Mouse (Mus musculus) large intestine, adult 2 months (tissue): ENCODE measurements around the gene Bicdl1. TPM values are rescaled to one million over a fixed set of nuclear protein-coding genes. Genes with fewer than 3 reads are reported as not detected.
A peak's percentile ranks its signal among the peaks of the same experiment; 100 is the strongest.
"Not testable (repeated sequence)": the region's sequence is repeated elsewhere in the genome, so short reads cannot be mapped to it uniquely, and the experiment has no call there.

Experiments
- DNase-seq: peaks from one replicate; pipeline ENCODE4 v3.0.0-alpha.2; 2012; ENCODE audit warnings: low read depth, low spot score
- WGBS: fragments of 180-500 bp; shearing (Covaris S2); methylation state at CpG from one replicate; pipeline ENCODE4 v1.1.7; 2018; 5-methylcytosine and 5-hydroxymethylcytosine counted together
- polyA plus RNA-seq: library from polyadenylated mRNA; depleted of rRNA; stranded (reverse); fragments of >200 nt; gene quantifications from 2 replicates; pipeline ENCODE4 v1.2.3, GENCODE M21; 2012; rRNA removed

Gene Bicdl1
- polyA plus RNA-seq, result 11.6 and 12.2 TPM in 2 replicates

GRCm38 (mm10) chr5:115731001-115731731 is at the start of gene Bicdl1:
Bicdl1 (minus strand) TSS chr5:115731621.
- DNase-seq, result peak; percentile 31
- 2% methylated on average over 47 of the region's 83 CpGs for WGBS

GRCm38 (mm10) chr5:115776911-115777310 is 45.5 kb upstream of the Bicdl1 start:
- DNase-seq, result no peak
- WGBS, result 70% methylated on average over 4 of the region's 4 CpGs

- WGBS, result 25% methylated on average over 4 of the region's 4 CpGs
These were observed 43.9 kb upstream of the Bicdl1 start for GRCm38 (mm10) chr5:115775350-115775749.

GRCm38 (mm10) chr5:115770048-115770447 is 38.6 kb upstream of the Bicdl1 start:
- WGBS, result 92% methylated on average over 4 of the region's 4 CpGs
- DNase-seq, result no peak

More at GRCm38 (mm10) chr5:115775350-115775749, 43.9 kb upstream of the Bicdl1 start:
- DNase-seq, result no peak

DNA sequence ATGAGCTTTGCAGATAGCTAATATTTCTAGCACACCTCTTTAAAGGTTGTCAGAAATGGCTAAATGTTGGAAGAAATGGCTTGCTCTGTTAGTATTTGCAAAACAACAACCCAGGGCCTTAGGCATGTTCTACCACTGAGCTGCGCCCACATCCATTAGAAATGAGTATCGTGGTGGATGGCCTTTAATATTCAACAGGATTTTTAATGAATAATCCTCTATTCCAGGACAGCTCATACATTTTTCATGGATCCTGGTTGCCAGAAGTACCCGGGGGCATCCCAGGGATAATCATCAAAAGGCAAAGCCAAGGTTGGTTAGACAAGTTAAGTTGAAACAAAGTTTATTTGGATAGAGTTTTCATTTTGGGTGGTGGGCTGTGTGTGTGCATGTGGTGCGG is 37.7 kb upstream of the Bicdl1 start:
- DNase-seq, result no peak
- 94% methylated on average over 4 of the region's 4 CpGs for WGBS

DNA sequence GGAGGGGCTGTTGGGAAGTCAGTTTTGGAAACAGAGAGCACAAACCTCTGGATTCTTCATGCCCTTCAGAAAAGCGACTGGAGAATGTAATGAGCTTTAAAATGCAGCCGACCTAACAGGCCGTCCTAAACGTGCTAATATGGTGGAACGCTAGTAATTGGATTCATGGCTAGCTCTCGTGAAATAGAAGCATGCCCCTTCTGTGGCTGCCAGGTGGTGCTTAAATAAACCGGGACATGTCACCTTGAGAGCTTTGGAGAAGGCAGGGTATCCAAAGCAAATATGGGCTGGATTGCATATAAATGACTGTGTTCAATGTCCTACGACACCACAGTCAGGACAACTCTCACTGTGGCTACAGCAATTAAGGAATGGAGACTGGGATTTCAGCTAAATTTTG is 35.4 kb upstream of the Bicdl1 start:
- no peak for DNase-seq

GRCm38 (mm10) chr5:115763981-115764380 is 32.6 kb upstream of the Bicdl1 start:
- WGBS, result 75% methylated on average over 2 of the region's 2 CpGs
- no peak for DNase-seq

More for the DNA sequence above, 35.4 kb upstream of the Bicdl1 start:
- WGBS, result 60% methylated on average over 8 of the region's 8 CpGs

- DNase-seq, result no peak
- WGBS, result 58% methylated on average over 11 of the region's 11 CpGs
These were observed 29.5 kb upstream of the Bicdl1 start for GRCm38 (mm10) chr5:115760903-115761302.

DNA sequence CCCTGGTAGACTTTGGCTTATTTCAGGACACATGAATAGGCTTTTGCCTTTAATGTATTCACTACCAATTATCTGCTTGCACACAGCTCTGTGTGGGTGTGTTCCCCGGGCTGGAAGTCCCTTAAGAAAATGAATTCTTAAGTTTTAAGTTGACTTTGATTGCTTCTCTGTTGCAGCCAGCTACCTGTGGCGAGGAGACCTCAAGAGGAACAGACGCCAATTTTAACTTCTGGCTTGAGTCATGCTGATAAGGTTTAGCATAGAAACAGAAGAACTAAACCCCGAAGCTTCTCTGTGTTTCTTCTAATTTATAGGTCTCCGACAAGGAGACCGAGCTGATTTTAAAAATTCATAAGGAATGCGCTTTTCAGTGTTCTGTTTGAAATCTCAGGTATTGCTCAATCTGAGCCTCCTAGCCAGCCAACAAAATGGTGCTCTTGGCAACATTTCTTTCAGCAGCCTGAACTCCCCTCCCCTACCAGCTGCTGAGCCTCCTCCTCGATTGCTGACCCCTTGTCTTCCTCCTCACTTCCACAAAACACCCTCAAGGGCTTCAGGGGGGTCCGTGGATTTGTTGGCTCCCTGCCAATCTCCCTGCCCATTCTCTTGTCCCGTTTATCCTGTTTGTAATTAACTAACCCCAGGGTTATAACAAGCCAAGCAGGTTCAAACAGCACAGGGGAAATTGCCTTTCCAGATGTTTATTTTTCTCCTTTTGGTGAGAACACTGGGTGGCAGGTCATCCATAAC is 27.2 kb upstream of the Bicdl1 start:
- DNase-seq, result no peak
- 26% methylated on average over 10 of the region's 10 CpGs for WGBS

GRCm38 (mm10) chr5:115757516-115757915 is 26.1 kb upstream of the Bicdl1 start:
- no peak for DNase-seq
- WGBS, result 87% methylated on average over 8 of the region's 8 CpGs

DNA sequence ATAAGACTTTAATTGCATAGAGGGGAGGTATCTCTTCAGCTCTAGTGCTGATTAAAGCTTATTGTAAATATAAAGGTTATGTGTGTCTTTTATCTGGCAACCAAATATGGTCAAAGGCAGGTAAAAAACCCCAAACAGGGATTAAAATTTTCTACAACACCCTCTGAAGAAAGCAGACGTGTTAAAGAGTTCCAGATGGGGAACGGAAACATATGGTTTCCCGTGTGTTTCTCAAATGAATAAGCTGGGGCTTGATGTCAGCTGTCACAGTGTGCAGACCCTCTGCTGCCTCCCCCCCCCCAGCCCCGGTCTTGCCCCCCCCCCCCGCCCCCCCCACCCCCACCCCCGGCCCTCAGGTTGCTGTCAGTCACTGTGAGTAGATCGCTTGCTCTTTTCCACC is 24.1 kb upstream of the Bicdl1 start:
- WGBS, result 73% methylated on average over 4 of the region's 7 CpGs
- no peak for DNase-seq

GRCm38 (mm10) chr5:115754831-115755230 is 23.4 kb upstream of the Bicdl1 start:
- no peak for DNase-seq
- WGBS, result 81% methylated on average over 9 of the region's 9 CpGs

DNA sequence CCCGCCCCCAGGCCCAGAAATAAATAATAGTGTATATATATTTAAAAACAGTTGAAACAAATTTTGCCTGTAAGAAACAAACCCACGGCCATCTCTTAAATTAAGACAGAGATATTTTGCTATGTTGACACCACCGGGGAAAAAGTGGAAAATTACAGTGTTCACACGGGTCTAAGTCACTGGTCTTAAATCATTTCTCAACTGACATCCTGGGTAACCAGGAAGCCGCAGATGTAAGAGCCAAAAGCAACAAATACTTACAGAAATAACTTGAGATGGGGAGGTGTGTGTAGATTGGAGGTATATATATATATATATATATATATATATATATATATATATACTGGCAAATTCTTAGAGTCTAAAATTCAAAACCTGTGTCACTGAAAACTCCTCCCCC is 21.5 kb upstream of the Bicdl1 start:
- 68% methylated on average over 5 of the region's 5 CpGs for WGBS
- no peak for DNase-seq

- WGBS, result 86% methylated on average over 9 of the region's 9 CpGs
- DNase-seq, result not testable (repeated sequence)
These were observed 20.5 kb upstream of the Bicdl1 start for GRCm38 (mm10) chr5:115751916-115752315.

- no peak for DNase-seq
- WGBS, result 74% methylated on average over 8 of the region's 8 CpGs
These were observed 16.9 kb upstream of the Bicdl1 start for GRCm38 (mm10) chr5:115748316-115748715.

DNA sequence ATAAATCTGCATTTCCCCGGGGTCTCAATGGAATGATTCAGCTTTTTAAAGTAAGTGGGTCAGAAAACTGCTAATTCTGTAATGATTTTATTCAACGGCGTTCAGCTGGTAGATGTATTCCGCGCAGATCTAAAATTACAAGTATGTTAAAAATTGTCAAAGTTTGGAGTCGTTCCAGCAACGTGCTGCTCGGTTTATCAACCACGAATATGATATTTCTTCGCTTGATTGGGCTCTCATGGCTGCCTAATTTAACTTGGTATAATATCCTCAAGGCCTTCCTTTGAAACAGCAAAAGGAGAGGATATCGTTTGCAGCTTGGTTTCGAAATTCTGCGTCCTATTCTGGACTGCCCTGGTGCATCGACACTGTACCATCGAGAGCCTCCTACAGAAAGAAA is 13.9 kb upstream of the Bicdl1 start:
- WGBS, result 69% methylated on average over 15 of the region's 15 CpGs
- no peak for DNase-seq

DNA sequence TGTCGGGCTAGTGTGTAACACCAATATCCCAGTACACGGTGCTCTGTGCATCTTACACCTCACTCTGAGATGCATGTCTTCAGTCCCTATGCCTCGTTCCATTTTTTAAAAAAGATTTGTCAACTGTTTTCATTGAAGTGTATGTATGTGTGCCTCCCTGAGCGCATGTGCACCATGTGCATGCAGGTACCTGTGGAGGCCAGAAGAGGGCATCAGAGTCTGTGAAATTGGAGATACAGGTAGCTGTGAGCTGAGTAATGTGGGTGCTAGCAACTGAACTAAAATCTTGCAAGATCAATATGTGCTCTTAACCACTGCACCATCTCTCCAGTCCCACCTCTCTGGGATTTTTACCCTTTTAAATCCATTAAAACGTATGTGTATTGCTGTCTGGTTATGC is 6.6 kb upstream of the Bicdl1 start:
- WGBS, result 90% methylated on average over 5 of the region's 5 CpGs
- DNase-seq, result no peak

GRCm38 (mm10) chr5:115734570-115734969 is 3.1 kb upstream of the Bicdl1 start:
- DNase-seq, result no peak
- WGBS, result 83% methylated on average over 2 of the region's 2 CpGs

GRCm38 (mm10) chr5:115732849-115733216 is 1.4 kb upstream of the Bicdl1 start:
- 1% methylated on average over 9 of the region's 9 CpGs for WGBS
- peak; percentile 21 for DNase-seq

DNA sequence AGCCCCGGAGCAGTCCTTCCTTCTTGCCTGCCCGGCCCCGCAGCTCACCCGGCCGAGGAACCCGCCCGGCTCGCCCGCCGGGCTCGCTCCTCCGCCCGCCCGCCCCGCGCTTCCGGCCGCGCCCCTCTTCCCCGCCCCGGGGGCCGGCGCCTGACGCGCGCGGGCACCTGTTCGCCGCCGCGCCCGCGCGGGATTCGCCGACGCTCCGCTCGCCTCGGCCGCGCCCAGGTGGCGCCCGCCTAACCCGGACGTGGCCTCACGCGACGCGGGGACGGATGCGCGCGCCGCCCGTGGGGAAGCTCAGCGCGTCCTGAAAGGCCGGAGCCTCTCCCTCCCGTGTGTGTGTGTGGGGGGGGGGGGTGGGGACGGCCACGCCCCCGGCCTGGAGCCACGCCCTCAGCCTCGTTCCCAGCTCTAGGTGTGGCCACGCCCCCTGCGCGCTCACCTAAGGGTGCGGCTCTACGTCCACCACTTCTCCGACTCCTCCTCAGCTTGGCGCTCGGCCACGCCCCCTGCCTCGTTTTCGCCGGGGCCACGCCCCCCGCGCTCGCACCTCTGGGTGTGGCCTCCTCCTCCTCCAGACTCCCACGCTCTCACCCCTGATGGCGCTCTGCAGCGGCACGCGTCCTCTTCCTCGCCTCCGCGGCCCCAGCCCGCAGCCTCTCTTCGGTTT is 891 bp upstream of the Bicdl1 start:
- DNase-seq, result peak; percentile 56
- WGBS, result under 1% methylated on average over 84 of the region's 91 CpGs
